Mouse (Mus musculus) stomach, postnatal 0 days (tissue): ENCODE data around the gene Nrbp1.

Source experiments
- CTCF ChIP-seq: IDR thresholded peaks from 2 replicates; pipeline ENCODE4 v1.5.1; 2016; ENCODE audit warnings: antibody characterized with exemption, low read depth, mild to moderate bottlenecking, moderate library complexity
- EP300 ChIP-seq: optimal IDR thresholded peaks from 2 replicates; pipeline ENCODE3; 2016; ENCODE audit warnings: antibody characterized with exemption

DNA sequence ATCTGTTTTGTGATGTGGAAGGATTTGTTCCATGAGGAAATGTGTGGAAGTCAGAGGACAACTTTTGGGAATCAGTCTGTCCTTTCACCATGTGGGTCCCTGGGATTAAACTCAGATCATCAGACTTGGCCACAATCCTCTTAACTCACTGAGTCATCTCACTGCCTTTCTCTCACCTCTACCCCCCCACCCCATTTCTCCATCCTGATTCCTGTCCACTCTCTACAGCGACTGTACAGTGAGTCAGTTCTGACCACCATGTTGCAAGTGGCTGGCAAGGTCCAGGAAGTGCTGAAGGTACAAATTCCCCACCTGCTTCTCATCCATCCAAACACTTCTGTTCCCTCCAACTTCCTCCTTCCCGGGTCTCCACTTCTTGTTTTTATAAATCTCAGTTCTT, 57.8 kb downstream of the Nrbp1 start:
- TF ChIP-seq CTCF (no peak), EP300 (no peak)
